Mouse (Mus musculus) embryonic fibroblast, embryonic 13.5 days (primary cell): ENCODE data around the gene Chd4. TPM values are rescaled to one million over a fixed set of nuclear protein-coding genes. Genes with fewer than 3 reads are reported as not detected.
"Not testable (repeated sequence)": the region's sequence is repeated elsewhere in the genome, so short reads cannot be mapped to it uniquely, and the experiment has no call there.

ENCODE experiments used
- H3K27ac ChIP-seq: 2 replicates; pipeline ENCODE4 v1.5.1; 2012; ENCODE audit warnings: low read length, control low read depth, inconsistent platforms; ENCODE audit not compliant: insufficient read depth
- H3K4me1 ChIP-seq: 2 replicates; pipeline ENCODE4 v1.6.1; 2011; ENCODE audit warnings: low read length; ENCODE audit not compliant: control insufficient read depth, insufficient read depth
- H3K4me3 ChIP-seq: 2 replicates; pipeline ENCODE4 v1.5.1; 2011; ENCODE audit warnings: mild to moderate bottlenecking, control low read depth, low read length; ENCODE audit not compliant: insufficient read depth
- CTCF ChIP-seq: IDR thresholded peaks from 2 replicates; pipeline ENCODE4 v1.5.1; 2011; ENCODE audit warnings: mild to moderate bottlenecking, control low read depth, low read length, moderate library complexity, borderline replicate concordance; ENCODE audit not compliant: insufficient read depth
- POLR2A ChIP-seq: IDR thresholded peaks from 2 replicates; pipeline ENCODE4 v1.6.1; 2011; ENCODE audit warnings: low read depth, mild to moderate bottlenecking, control low read depth, low read length, moderate library complexity
- polyA plus RNA-seq: library from polyadenylated mRNA; stranded (reverse); fragments of >200 nt; gene quantifications from 2 replicates; pipeline ENCODE4 v1.2.4, GENCODE M21; 2011; ENCODE audit warnings: low read depth; ENCODE audit not compliant: missing spikeins, insufficient read length

Gene Chd4
- 156 and 178 TPM in 2 replicates for polyA plus RNA-seq

DNA sequence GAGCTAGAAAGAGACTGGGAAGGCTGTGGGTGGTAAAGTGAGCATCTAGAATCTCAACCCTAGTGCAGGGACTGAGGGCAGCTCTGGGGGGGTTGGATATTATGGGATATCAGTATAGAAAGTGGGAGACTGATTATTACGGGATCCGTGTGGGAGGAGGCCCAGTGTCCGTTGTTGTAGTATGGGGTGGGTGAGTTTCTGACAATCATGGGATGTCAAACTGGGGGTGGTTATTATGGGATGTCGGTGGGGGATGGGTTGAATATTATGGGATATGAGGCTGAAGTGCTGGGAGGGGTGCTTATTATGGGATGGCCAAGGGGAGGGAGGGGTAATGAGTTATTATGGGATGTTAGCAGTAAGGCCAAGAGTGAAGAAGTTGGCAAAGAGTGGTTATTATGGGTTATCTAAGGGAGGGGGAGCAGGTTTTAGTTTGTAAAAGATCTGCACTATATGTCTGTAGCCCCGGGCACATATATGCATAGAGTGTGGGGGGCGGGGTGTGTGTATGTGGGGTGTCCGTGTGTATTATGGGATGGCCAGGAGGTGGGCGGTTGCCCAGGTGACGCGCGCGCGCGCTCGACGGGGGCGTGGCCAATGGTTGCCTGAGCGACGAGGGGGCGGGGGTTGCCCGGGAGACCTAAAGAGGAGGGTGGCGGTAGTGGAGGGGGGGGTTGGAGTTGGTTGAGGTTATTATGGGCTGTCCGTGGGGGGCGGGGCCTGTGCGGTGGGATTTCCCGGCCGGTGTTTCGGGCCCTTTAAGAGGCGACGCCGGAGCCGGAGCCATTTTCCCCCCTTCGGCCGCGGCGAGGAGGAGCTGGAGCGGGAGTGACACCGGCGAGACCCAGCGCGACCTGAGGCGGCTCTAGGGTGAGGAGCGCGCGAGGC is at the start of gene Chd4:
Chd4 (plus strand) TSS at position 591 of the 888 bp plus-strand sequence.
- TF ChIP-seq CTCF (no peak), POLR2A (peak; percentile 92)
- H3K4me1 ChIP-seq, result peaks cover 12% of the 10 kb centered on the region
- peak within 1 kb of the TSS; percentile 86 for H3K27ac ChIP-seq
- peak within 1 kb of the TSS; percentile 99 for H3K4me3 ChIP-seq

DNA sequence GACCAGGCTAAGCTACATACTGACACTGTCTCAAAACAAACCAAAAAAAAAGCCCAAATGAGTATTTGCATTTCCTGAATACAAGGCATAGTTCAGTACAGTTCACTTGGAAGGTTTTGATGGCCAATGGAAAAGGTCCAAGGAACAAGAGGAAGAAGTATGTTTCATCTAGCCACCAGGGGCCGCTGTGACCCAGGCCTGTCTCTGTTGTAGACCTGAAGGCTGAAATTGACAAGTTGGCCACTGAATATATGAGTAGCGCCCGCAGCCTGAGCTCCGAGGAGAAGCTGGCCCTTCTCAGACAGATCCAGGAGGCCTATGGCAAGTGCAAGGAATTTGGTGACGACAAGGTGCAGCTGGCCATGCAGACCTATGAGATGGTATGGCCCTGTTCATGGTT is 49.1 kb upstream of the Chd4 start:
- TF ChIP-seq POLR2A (no peak), CTCF (peak; percentile 55; the same call in 1 of the 2 replicates)
- no peak overlapping the region for H3K27ac ChIP-seq
- H3K4me3 ChIP-seq, result no peak overlapping the region
- H3K4me1 ChIP-seq, result no peaks in the 10 kb centered on the region

DNA sequence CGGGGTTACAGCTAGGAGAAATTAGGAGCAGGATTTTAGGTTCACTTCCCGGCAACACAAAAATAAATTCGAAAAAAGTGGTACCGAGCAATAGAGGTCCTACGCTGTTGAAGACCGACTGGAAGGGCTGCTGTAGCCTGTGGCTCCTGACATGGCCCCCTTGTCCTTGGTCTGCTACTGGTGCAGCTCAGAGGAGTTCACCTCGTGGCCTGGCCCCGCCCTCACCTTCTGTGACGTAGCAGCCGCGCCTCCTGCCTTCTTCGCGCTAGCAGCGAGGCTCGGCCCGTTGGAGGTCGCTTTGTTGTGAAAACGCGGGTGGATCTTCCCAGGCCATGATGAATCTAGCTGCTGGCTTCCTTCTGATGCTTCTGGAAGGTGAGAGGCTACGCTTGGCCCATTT is 46.1 kb upstream of the Chd4 start, which contains the start of gene Acrbp:
Acrbp (plus strand) TSS at position 12 of the 400 bp plus-strand sequence.
- Histone ChIP-seq H3K4me3 (no peak within 1 kb of the TSS), H3K27ac (no peak within 1 kb of the TSS), H3K4me1 (no peaks in the 10 kb centered on the region)
- TF ChIP-seq CTCF (no peak), POLR2A (no peak)

DNA sequence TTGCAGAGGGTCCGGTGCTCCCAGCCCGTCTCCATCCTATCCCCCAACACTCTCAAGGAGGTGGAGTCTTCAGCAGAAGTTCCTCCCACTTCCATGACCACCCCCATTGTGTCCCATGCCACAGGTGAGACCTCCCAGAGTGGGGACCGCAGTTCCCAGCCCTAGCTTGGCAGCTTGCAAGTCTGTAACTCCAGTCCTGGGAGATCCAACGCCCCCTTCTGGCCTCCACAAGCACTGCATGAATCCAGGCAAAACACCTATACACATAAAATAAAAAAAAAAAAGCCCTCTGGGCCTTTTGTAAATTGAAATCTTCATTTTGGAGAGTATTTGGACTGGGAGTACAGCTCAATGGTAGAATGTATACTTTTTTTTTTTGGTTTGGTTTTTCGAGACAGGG is 44.5 kb upstream of the Chd4 start:
- TF ChIP-seq CTCF, result no peak
- no peaks in the 10 kb centered on the region for H3K4me1 ChIP-seq

DNA sequence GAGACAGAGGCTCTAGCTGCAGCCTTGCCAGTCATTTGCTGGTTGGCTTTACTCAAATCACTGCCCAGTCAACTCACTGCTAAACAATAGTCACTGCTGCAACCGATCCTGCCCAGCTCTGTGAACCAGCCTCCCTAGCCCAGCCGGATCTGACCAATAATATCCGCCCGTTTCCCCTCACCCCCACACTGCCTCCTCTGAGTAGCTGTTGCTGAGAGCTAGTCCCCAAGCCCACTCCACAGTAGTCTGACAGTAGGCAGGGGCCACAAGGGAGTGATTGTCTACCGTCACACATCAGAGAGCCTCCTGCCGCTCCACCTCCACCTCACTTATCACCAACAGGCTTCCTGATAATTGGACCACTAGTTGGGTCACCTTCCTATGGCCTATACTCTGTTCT is 34.3 kb upstream of the Chd4 start:
- no peaks in the 10 kb centered on the region for H3K4me1 ChIP-seq
- no peak overlapping the region for H3K4me3 ChIP-seq
- no peak for TF ChIP-seq POLR2A
- no peak for TF ChIP-seq CTCF
- no peak overlapping the region for H3K27ac ChIP-seq

More for the DNA sequence above, 44.5 kb upstream of the Chd4 start:
- no peak overlapping the region for H3K4me3 ChIP-seq
- no peak overlapping the region for H3K27ac ChIP-seq

DNA sequence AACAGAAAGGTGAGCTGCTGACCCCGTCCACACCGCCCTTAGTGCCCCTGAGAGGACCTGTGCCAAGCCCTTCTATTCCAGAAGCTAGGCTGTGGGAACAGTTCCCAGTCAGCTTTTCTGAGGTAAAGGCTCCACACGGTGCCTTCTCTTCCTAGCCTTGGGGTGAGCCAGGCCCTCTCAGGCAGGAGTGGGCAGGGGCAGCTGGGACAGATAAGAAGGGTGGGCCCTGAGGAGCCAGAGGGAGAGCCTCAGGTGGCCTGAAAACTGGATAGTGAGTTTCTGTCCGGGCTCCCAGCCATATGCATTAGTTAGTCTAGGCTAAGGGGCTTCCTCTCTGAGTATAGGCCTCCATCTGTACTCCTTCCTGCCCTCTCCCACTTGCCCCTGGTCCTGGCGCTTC is 33.3 kb upstream of the Chd4 start:
- Histone ChIP-seq H3K4me3 (no peak overlapping the region), H3K4me1 (no peaks in the 10 kb centered on the region), H3K27ac (no peak overlapping the region)
- TF ChIP-seq POLR2A (no peak), CTCF (no peak)

DNA sequence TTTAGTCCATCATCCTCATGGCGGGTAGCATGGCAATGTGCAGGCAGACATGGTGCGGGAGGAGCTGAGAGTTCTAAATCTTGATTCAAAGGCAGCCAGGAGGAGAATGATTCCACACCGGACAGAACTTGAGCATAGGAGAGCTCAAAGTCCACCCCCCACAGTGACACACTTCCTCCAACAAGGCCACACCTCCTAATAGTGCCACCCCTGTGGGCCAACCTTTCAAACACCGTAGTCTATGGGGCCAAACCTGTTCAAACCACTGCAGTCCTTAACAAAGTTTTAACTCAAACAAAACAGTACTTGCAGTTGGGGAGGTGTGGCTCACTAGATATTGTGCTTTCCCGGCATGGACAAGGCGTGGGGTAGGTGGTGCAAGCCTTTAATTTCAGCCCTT is 31.9 kb upstream of the Chd4 start:
- Histone ChIP-seq H3K27ac (no peak overlapping the region), H3K4me1 (peaks cover 3% of the 10 kb centered on the region; the same call in 1 of the 2 replicates), H3K4me3 (no peak overlapping the region)
- TF ChIP-seq CTCF (no peak), POLR2A (no peak)

DNA sequence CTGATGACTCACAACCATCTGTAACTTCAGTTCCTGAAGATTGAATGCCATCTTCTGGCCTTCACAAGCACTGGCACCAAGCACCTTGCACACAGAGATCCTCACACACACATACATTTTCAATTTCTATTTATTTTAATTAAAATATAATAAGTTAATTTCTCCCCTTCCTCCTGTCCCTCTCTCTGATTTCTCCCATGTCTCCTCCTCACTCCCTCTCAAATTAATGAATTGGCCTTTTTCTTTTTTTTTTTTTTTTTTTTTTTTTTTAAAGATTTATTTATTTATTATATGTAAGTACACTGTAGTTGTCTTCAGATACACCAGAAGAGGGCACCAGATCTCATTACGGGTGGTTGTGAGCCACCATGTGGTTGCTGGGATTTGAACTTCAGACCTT is 30.6 kb upstream of the Chd4 start:
- H3K4me1 ChIP-seq, H3K4me3 ChIP-seq, H3K27ac ChIP-seq: not testable (repeated sequence)

DNA sequence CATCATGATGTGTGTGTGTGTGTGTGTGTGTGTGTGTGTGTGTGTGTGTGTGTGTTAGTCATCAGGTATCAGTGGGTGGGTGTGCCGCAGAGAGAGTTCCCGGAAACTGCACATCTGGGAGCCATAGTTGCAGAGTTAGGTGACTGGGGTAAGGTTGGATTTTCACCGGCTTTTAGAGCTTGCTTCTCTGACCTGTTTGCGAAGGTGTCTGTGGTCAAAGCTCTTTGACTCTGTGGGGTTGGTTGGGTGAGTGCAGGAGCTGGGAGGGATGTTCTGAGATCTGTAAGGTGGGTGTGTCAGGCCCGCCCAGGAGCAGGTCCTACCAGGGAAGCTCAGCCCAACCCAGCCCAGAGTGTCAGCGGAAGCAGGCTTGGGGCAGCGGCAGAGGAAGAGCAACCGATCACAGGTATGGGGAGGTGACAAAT is 28.2 kb upstream of the Chd4 start, which contains the start of gene Lpar5:
Lpar5 (plus strand) TSS at position 350 of the 425 bp plus-strand sequence.
- Histone ChIP-seq H3K27ac (no peak within 1 kb of the TSS), H3K4me1 (peaks cover 5% of the 10 kb centered on the region; the same call in 1 of the 2 replicates), H3K4me3 (no peak within 1 kb of the TSS)
- TF ChIP-seq CTCF, result no peak
- TF ChIP-seq POLR2A, result no peak

DNA sequence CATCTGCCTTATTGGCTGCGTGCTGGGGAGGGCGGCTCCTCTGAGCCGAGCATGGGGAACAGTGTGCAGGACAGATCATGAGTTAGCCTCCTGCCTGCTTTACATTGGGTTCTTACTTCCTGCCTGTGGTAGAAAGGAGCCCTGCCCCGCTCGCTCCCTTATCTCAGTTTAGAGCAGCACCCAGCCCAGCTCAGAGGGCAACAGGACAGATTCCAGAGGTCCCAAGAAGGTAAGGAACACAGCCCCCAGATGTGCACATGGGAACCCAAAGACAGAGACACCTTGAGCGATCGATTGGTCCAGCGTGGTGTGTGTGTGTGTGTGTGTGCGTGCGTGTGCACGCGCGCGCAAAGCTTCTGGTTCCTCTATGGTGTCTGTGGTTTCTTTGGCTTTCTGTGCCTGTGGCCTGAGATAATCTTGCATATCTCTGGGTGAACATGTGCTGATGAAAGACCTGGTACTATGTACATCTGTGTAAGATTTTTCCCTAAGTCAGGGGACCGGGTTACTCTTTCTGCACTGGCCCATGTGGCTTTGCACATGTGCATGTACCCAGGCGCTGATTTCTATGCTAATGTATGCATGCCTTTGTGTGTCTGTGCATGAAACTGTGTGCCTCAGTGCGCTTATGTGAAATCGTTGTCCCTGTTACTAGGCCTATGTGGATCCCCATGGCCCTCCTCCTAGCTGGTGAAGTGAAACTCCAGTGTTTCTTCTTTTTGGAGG is 24.4 kb upstream of the Chd4 start:
- Histone ChIP-seq H3K27ac (no peak overlapping the region), H3K4me3 (no peak overlapping the region), H3K4me1 (peaks cover 5% of the 10 kb centered on the region; the same call in 1 of the 2 replicates)
- no peak for TF ChIP-seq POLR2A
- TF ChIP-seq CTCF, result no peak

DNA sequence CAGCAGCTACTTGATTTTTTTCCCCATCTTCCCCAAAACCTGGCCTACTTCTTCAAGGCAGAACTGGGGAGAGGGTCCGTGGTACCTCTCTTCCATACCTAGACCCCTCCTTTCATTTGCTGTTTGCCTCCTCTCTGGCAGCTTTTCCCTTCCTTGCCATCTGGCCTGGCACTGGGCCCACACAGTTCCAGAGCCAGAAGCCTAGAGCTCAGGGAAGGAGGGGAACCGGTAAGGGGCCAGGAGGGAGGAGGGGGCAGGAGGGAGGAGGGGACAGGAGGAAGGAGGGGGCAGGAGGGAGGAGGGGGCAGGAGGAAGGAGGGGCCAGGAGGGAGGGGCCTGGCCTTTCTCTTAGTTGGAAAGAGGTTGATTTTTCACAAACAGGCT is 23.9 kb upstream of the Chd4 start:
- no peak overlapping the region for H3K4me3 ChIP-seq
- no peak overlapping the region for H3K27ac ChIP-seq
- H3K4me1 ChIP-seq, result peaks cover 5% of the 10 kb centered on the region; the same call in 1 of the 2 replicates
- TF ChIP-seq CTCF (no peak), POLR2A (no peak)
